Mouse (Mus musculus): ENCODE results near the gene Prss40. TPM values are rescaled to one million over a fixed set of nuclear protein-coding genes. Genes with fewer than 3 reads are reported as not detected.

Prss40 gene
- total RNA-seq, 2 experiments from 2014 or later, result not detected

Other genes with a start within 250 kb of the Prss40 start
- 10 to 100 TPM; 14.9 to 15.3 TPM for gene Ccdc115, start 121.3 kb downstream of the Prss40 start, total RNA-seq (2021)
- 10 to 100 TPM; 29.2 to 31.4 TPM for gene Imp4, start 121.1 kb downstream of the Prss40 start, total RNA-seq (2021)
- 1 to 10 TPM; 4.2 to 5.6 TPM for gene Ptpn18, start 101.2 kb downstream of the Prss40 start, total RNA-seq (2021)
- gene Prss39, start 62.5 kb downstream of the Prss40 start, total RNA-seq (2021), result not detected
- not detected for gene Cfc1, start 25.3 kb downstream of the Prss40 start, total RNA-seq (2021)
- gene Amer3, start 18.7 kb upstream of the Prss40 start, total RNA-seq (2021), result not detected

All from heart, postnatal 25 days (tissue).